Mouse (Mus musculus) stomach, embryonic 16.5 days (tissue): ENCODE results near the gene Usp39. TPM values are rescaled to one million over a fixed set of nuclear protein-coding genes. Genes with fewer than 3 reads are reported as not detected.

Source experiments
- ATAC-seq: fragments of 200-750 bp; cut with Nextera tagmentation; 2 replicates; pipeline ENCODE4 v1.8.0; 2017; ENCODE audit warnings: moderate number of reproducible peaks, moderate TSS enrichment; ENCODE audit not compliant: insufficient read depth, low FRiP score
- H3K27ac ChIP-seq: fragments of 300-500 bp; sonication (generic); 2 replicates; pipeline ENCODE4 v1.5.1; 2014; ENCODE audit warnings: low read length
- H3K27me3 ChIP-seq: fragments of 300-500 bp; sonication (generic); 2 replicates; pipeline ENCODE4 v1.6.1; 2014; ENCODE audit warnings: low read length, control low read depth, mixed read lengths; ENCODE audit not compliant: control insufficient read depth, insufficient read depth
- H3K36me3 ChIP-seq: fragments of 300-500 bp; sonication (generic); 2 replicates; pipeline ENCODE4 v1.6.1; 2014; ENCODE audit warnings: low read length; ENCODE audit not compliant: control insufficient read depth, insufficient read depth
- H3K4me1 ChIP-seq: fragments of 300-500 bp; sonication (generic); 2 replicates; pipeline ENCODE4 v1.6.1; 2014; ENCODE audit warnings: low read length, control low read depth, mixed read lengths; ENCODE audit not compliant: control insufficient read depth, insufficient read depth
- H3K4me2 ChIP-seq: fragments of 300-500 bp; sonication (generic); 2 replicates; pipeline ENCODE4 v1.6.1; 2014; ENCODE audit warnings: low read depth, low read length, mixed read lengths
- H3K4me3 ChIP-seq: fragments of 300-500 bp; sonication (generic); replicated peaks from 2 replicates; pipeline ENCODE4 v1.5.1; 2014; ENCODE audit warnings: mild to moderate bottlenecking, low read length
- H3K9ac ChIP-seq: fragments of 300-500 bp; sonication (generic); 2 replicates; pipeline ENCODE4 v1.6.1; 2014; ENCODE audit warnings: low read length
- H3K9me3 ChIP-seq: fragments of 300-500 bp; sonication (generic); replicated peaks from 2 replicates; pipeline ENCODE4 v1.6.1; 2016; ENCODE audit warnings: low read length, control low read depth; ENCODE audit not compliant: control insufficient read depth
- WGBS: fragments of 180-500 bp; shearing (Covaris S2); extraction: QIAGEN DNeasy Blood & Tissue Kit; methylation state at CpG from one replicate; pipeline ENCODE4 v1.1.7; 2014; 5-methylcytosine and 5-hydroxymethylcytosine counted together
- polyA plus RNA-seq: library from polyadenylated mRNA; unstranded; fragments of >200 nt; fragmentation: Nextera tagmentation; extraction: Ambion mirVana; gene quantifications from 2 replicates; pipeline ENCODE4 v1.2.1, GENCODE M21; 2015

Gene Usp39
- polyA plus RNA-seq, 1 experiment from 2014 or later: 29.7 TPM

DNA sequence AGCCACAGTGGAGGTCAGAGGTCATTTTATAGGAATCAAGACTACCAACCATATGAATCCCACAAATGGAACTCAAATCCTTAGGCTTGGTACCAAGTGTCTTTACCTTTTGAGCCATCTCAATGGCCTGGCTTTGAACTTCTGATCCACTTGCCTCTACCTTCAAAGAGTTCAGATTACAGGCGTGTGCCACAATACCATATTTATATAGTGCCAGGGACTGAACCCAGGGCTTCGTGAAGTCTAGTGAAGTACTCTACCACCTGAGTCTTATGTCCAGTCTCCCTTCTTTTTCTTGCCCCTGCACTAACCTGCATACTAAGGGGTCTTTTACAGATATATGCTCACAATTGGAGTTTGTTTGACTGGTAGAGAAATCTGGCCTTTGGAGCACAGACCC is 41.6 kb upstream of the Usp39 start:
- no peak overlapping the region for H3K9ac ChIP-seq
- no peaks in the 10 kb centered on the region for H3K27me3 ChIP-seq
- H3K27ac ChIP-seq: no peak overlapping the region
- ATAC-seq: no peak
- peaks cover 35% of the 10 kb centered on the region for H3K4me1 ChIP-seq
- peaks cover 9% of the 10 kb centered on the region; the same call in 1 of the 2 replicates for H3K36me3 ChIP-seq
- no peaks in the 10 kb centered on the region for H3K9me3 ChIP-seq
- H3K4me2 ChIP-seq: no peak overlapping the region
- WGBS: 89% methylated on average over 2 of the region's 2 CpGs
- H3K4me3 ChIP-seq: no peak overlapping the region

DNA sequence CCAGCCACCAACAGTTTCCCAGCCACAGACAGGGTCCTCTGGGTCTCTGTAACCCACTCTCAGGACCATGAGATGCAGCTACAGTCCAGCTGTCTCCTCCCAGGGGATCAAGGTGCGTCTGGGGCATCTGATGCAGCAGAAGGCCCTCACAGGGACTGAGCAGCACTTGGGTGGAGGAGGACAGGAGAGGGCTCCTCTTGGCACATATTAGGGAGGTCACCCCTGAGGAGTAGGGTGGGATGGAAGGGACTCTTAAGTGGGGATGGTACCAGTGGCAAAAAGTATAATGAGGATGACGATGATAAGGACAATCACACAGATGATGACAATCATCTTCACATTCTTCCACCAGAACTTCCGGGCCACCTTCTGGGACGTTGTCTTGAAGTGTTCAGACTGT is 40.3 kb upstream of the Usp39 start:
- Histone ChIP-seq H3K4me3 (no peak overlapping the region), H3K27ac (no peak overlapping the region), H3K27me3 (no peaks in the 10 kb centered on the region), H3K9ac (no peak overlapping the region), H3K9me3 (no peaks in the 10 kb centered on the region), H3K4me1 (peaks cover 24% of the 10 kb centered on the region), H3K36me3 (peaks cover 9% of the 10 kb centered on the region; the same call in 1 of the 2 replicates), H3K4me2 (no peak overlapping the region)
- WGBS: 71% methylated on average over 4 of the region's 4 CpGs
- ATAC-seq: no peak

GRCm38 (mm10) chr6:72383952-72384351 is 39.0 kb upstream of the Usp39 start:
- Histone ChIP-seq H3K36me3 (peaks cover 9% of the 10 kb centered on the region; the same call in 1 of the 2 replicates), H3K4me2 (no peak overlapping the region), H3K27me3 (no peaks in the 10 kb centered on the region), H3K9me3 (no peaks in the 10 kb centered on the region), H3K9ac (no peak overlapping the region), H3K4me1 (peaks cover 14% of the 10 kb centered on the region), H3K4me3 (no peak overlapping the region), H3K27ac (no peak overlapping the region)
- 88% methylated on average over 7 of the region's 7 CpGs for WGBS
- no peak for ATAC-seq

- no peaks in the 10 kb centered on the region for H3K9me3 ChIP-seq
- no peak overlapping the region for H3K4me2 ChIP-seq
- no peak overlapping the region for H3K9ac ChIP-seq
- H3K27ac ChIP-seq: no peak overlapping the region
- H3K36me3 ChIP-seq: peaks cover 9% of the 10 kb centered on the region; the same call in 1 of the 2 replicates
- no peak for ATAC-seq
- H3K27me3 ChIP-seq: no peaks in the 10 kb centered on the region
- peaks cover 8% of the 10 kb centered on the region for H3K4me1 ChIP-seq
- no peak overlapping the region for H3K4me3 ChIP-seq
- WGBS: 83% methylated on average over 6 of the region's 6 CpGs
These were observed 38.3 kb upstream of the Usp39 start for GRCm38 (mm10) chr6:72383142-72383820.

- Histone ChIP-seq H3K9me3 (no peaks in the 10 kb centered on the region), H3K27me3 (no peaks in the 10 kb centered on the region), H3K9ac (no peak overlapping the region), H3K4me1 (no peaks in the 10 kb centered on the region), H3K36me3 (peaks cover 9% of the 10 kb centered on the region; the same call in 1 of the 2 replicates), H3K4me3 (no peak overlapping the region), H3K4me2 (no peak overlapping the region), H3K27ac (no peak overlapping the region)
- 71% methylated on average over 6 of the region's 6 CpGs for WGBS
- no peak for ATAC-seq
These were observed 37.5 kb upstream of the Usp39 start for GRCm38 (mm10) chr6:72382494-72382893.

- no peaks in the 10 kb centered on the region for H3K4me1 ChIP-seq
- peak within 1 kb of the TSS; percentile 81 for H3K9ac ChIP-seq
- no peaks in the 10 kb centered on the region for H3K9me3 ChIP-seq
- H3K36me3 ChIP-seq: peaks cover 4% of the 10 kb centered on the region; the same call in 1 of the 2 replicates
- H3K4me2 ChIP-seq: peak within 1 kb of the TSS; percentile 65
- H3K4me3 ChIP-seq: peak within 1 kb of the TSS; percentile 62
- H3K27ac ChIP-seq: peak within 1 kb of the TSS; percentile 56
- H3K27me3 ChIP-seq: no peaks in the 10 kb centered on the region
- ATAC-seq: peak; percentile 89
- 2% methylated on average over 49 of the region's 49 CpGs for WGBS
These were observed 35.3 kb upstream of the Usp39 start, which contains the start of gene Vamp5 for GRCm38 (mm10) chr6:72380131-72380770. Gene Vamp5 (minus strand): TSS chr6:72380468.

- peak overlapping the region; percentile 65 for H3K4me2 ChIP-seq
- H3K4me3 ChIP-seq: peak overlapping the region; percentile 62
- WGBS: 47% methylated on average over 7 of the region's 7 CpGs
- peak overlapping the region; percentile 81 for H3K9ac ChIP-seq
- H3K27ac ChIP-seq: peak overlapping the region; percentile 56
- no peaks in the 10 kb centered on the region for H3K9me3 ChIP-seq
- H3K27me3 ChIP-seq: no peaks in the 10 kb centered on the region
- peaks cover 3% of the 10 kb centered on the region; the same call in 1 of the 2 replicates for H3K4me1 ChIP-seq
- no peaks in the 10 kb centered on the region for H3K36me3 ChIP-seq
- ATAC-seq: no peak
These were observed 34.6 kb upstream of the Usp39 start for GRCm38 (mm10) chr6:72379377-72380130.

- Histone ChIP-seq H3K27me3 (no peaks in the 10 kb centered on the region), H3K9me3 (no peaks in the 10 kb centered on the region), H3K4me1 (peaks cover 8% of the 10 kb centered on the region; the same call in 1 of the 2 replicates), H3K9ac (no peak overlapping the region), H3K4me3 (no peak overlapping the region), H3K27ac (no peak overlapping the region), H3K36me3 (no peaks in the 10 kb centered on the region), H3K4me2 (no peak overlapping the region; the same call in 1 of the 2 replicates)
- WGBS: 86% methylated on average over 8 of the region's 8 CpGs
- ATAC-seq: no peak
These were observed 33.7 kb upstream of the Usp39 start for GRCm38 (mm10) chr6:72378510-72379234.
